Mouse (Mus musculus) small intestine, adult 2 months (tissue): ENCODE measurements around the gene Sgsm2.

Experiments
- CTCF ChIP-seq: fragments of 200-500 bp; IDR thresholded peaks from 2 replicates; pipeline ENCODE4 v1.5.1; 2012; ENCODE audit warnings: low read depth, mild to moderate bottlenecking, control low read depth, inconsistent platforms, low read length, moderate library complexity, mixed read lengths; ENCODE audit not compliant: insufficient replicate concordance, insufficient read length; ENCODE audit errors: extremely low read depth
- POLR2A ChIP-seq: fragments of 200-500 bp; IDR thresholded peaks from 2 replicates; pipeline ENCODE4 v1.6.1; 2012; ENCODE audit warnings: low read depth, mild to moderate bottlenecking, control low read depth, inconsistent platforms, low read length, moderate library complexity

DNA sequence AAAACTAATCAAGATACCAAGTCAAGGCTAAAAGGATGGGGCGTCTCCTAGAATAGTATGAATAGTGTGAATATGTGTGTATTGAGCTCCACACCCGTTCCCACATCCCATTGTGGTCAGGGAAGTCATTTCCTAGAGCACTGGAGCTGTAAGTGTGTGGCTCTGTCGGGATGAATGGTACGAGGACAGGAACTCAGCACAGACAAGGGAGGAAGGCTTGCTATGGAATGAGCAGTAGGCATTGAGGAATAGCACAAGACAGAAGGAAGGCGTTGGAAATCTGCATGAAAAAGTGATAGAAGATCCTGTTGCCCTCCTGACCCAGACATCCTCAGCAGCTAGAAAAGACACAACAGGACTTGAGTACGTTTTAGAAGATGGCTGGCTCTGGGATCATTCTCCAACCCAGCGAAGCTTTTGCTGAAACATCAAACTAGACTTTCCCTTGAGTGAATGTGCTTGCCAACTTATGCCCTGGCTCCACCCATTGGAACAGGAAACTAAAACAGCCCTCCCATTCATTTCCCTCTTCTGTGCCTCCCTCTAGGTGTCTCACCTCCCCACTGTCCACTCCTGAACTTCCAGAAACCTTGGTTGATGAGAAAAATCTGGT, 69.0 kb downstream of the Sgsm2 start:
- no peak for TF ChIP-seq POLR2A
- no peak for TF ChIP-seq CTCF
